Mouse (Mus musculus) intestine, embryonic 14.5 days (tissue): ENCODE measurements at regions not wholly inside any gene's neighbourhood (a gene's known extent, or its start where the extent isn't known, plus 50 kb on each side); places are given as distances from the start of the nearest gene placed in this dataset.
A peak's percentile ranks its signal among the peaks of the same experiment; 100 is the strongest.

ENCODE experiments used
- ATAC-seq: fragments of 200-750 bp; cut with Nextera tagmentation; replicated peaks from 2 replicates; pipeline ENCODE4 v1.8.0; 2017; ENCODE audit warnings: low read depth, moderate number of reproducible peaks, moderate TSS enrichment, moderate library complexity; ENCODE audit not compliant: low FRiP score, low TSS enrichment
- DNase-seq: peaks from one replicate; pipeline ENCODE4 v3.0.0-alpha.2; 2018; ENCODE audit warnings: low spot score
- H3K27ac ChIP-seq: fragments of 300-500 bp; sonication (generic); 2 replicates; pipeline ENCODE4 v1.5.1; 2014; ENCODE audit warnings: low read depth, mild to moderate bottlenecking, control low read depth
- H3K27me3 ChIP-seq: fragments of 300-500 bp; sonication (generic); replicated peaks from 2 replicates; pipeline ENCODE4 v1.6.1; 2014; ENCODE audit warnings: low read length, control low read depth; ENCODE audit not compliant: control insufficient read depth, insufficient read depth
- H3K36me3 ChIP-seq: fragments of 300-500 bp; sonication (generic); 2 replicates; pipeline ENCODE4 v1.6.1; 2014; ENCODE audit warnings: low read length, control low read depth; ENCODE audit not compliant: control insufficient read depth, insufficient read depth
- H3K4me1 ChIP-seq: fragments of 300-500 bp; sonication (generic); replicated peaks from 2 replicates; pipeline ENCODE4 v1.6.1; 2014; ENCODE audit warnings: low read length, control low read depth, mixed read lengths; ENCODE audit not compliant: control insufficient read depth, insufficient read depth
- H3K4me2 ChIP-seq: fragments of 300-500 bp; sonication (generic); 2 replicates; pipeline ENCODE4 v1.6.1; 2014; ENCODE audit warnings: low read length
- H3K4me3 ChIP-seq: fragments of 300-500 bp; sonication (generic); 2 replicates; pipeline ENCODE4 v1.5.1; 2014; ENCODE audit warnings: low read depth, low read length, control low read depth, mixed read lengths
- H3K9ac ChIP-seq: fragments of 300-500 bp; sonication (generic); 2 replicates; pipeline ENCODE4 v1.6.1; 2014; ENCODE audit warnings: mild to moderate bottlenecking, low read length
- H3K9me3 ChIP-seq: fragments of 300-500 bp; sonication (generic); 2 replicates; pipeline ENCODE4 v1.6.1; 2016; ENCODE audit warnings: low read length, control low read depth; ENCODE audit not compliant: control insufficient read depth
- WGBS: fragments of 180-500 bp; shearing (Covaris S2); extraction: QIAGEN DNeasy Blood & Tissue Kit; methylation state at CpG from one replicate; pipeline ENCODE4 v1.1.7; 2014; 5-methylcytosine and 5-hydroxymethylcytosine counted together

- DNase-seq (peak; percentile 76), ATAC-seq (peak; percentile 77)
- Histone ChIP-seq H3K9ac (no peak overlapping the region), H3K4me1 (no peaks in the 10 kb centered on the region), H3K27ac (no peak overlapping the region), H3K4me3 (no peak overlapping the region), H3K36me3 (no peaks in the 10 kb centered on the region), H3K27me3 (no peaks in the 10 kb centered on the region), H3K4me2 (no peak overlapping the region), H3K9me3 (no peaks in the 10 kb centered on the region)
- 0% methylated on average over 2 of the region's 2 CpGs for WGBS
Observed at GRCm38 (mm10) chr13:105377038-105377437, 66.4 kb upstream of the Htr1a start.

GRCm38 (mm10) chr13:105378587-105378986, 64.9 kb upstream of the Htr1a start:
- H3K4me1 ChIP-seq = no peaks in the 10 kb centered on the region
- no peak overlapping the region for H3K4me2 ChIP-seq
- H3K27ac ChIP-seq = no peak overlapping the region
- H3K9ac ChIP-seq = no peak overlapping the region
- ATAC-seq (no peak), DNase-seq (no peak)
- H3K27me3 ChIP-seq = no peaks in the 10 kb centered on the region
- no peak overlapping the region for H3K4me3 ChIP-seq
- no peaks in the 10 kb centered on the region for H3K9me3 ChIP-seq
- 84% methylated on average over 9 of the region's 9 CpGs for WGBS
- no peaks in the 10 kb centered on the region for H3K36me3 ChIP-seq

DNA sequence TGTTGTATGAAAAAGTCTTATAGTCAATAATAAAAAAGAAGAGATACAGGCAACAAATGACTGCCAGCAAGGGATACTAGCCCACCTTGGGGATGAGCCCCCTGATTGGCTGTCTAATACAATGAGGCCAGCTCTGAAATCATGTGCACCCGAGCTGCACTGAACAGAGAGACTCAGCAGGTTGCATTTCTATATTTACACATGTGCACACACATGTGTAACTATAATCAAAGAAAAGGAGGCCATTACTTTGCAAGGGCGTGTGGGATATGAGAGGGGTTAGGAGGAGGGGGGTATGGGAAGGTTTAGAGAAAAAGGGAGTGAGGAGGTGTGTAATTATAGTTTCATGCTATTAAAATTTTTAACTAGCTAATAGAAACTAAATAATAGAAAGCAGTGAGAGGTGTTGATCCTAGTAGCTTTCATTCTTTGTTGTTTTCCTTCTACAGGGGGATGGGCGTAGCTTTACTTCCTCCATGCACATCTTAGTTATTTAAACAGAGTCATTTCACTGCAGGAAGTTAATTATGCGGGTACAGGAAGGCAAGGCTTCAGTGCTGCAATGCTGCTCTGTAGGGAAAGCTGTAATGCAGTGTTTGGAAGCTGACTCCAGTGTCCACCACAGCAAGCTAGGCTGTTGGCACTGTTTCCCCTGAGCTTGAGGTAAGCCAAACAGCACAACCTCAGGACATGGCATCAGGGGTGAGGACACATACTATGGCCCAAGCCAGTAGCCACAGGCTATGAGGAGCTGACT, 56.2 kb upstream of the Htr1a start:
- no peak for ATAC-seq
- Histone ChIP-seq H3K4me2 (no peak overlapping the region), H3K4me1 (no peaks in the 10 kb centered on the region), H3K4me3 (no peak overlapping the region), H3K9ac (no peak overlapping the region), H3K9me3 (no peaks in the 10 kb centered on the region), H3K27ac (no peak overlapping the region), H3K27me3 (no peaks in the 10 kb centered on the region), H3K36me3 (no peaks in the 10 kb centered on the region)
- WGBS = 66% methylated on average over 4 of the region's 4 CpGs
- no peak for DNase-seq
